Mouse (Mus musculus): Measurements from ENCODE around the gene Sf3b6. TPM values are rescaled to one million over a fixed set of nuclear protein-coding genes. Genes with fewer than 3 reads are reported as not detected.
"Not testable (repeated sequence)": the region's sequence is repeated elsewhere in the genome, so short reads cannot be mapped to it uniquely, and the experiment has no call there.

Sf3b6 gene
- polyA plus RNA-seq (2016; fragmentation: Nextera tagmentation; extraction: Ambion mirVana) = 296 and 314 TPM in 2 replicates

DNA sequence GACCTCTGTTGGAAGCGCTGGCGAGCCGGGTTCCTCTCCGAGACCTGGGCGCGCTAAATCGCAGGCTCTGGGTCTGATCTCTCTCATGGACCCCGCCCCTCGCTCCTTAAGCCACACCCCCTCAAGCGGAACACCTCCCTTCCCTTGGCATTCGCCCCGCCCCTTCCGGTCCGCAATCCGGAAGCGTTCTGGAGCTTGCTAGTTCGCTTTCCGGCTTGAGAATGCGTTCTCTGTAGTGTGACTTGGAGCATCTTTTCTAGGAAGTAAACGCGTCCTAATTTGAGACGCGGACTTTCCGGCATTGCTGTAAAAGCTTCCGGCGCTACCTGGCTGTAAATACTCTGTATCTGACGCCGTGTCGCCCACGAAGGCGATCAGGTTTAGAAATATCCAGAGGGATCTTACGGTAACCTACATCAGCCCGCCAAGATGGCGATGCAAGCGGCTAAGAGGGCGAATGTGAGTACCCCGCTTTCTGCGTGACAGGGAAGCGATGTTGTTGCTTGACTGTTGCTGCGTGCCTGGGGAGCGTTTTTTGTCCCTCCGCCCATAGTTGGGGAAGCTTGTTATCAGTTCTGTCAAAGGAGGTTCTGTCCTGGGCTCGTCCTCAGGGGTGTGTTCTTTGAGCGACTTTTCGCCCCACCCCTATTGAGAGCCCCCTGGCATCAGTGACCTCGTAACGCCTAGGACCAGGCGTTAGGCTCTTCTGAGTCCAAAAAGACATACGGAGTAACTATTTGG, at the start of gene Sf3b6:
TSS of gene Sf3b6 (plus strand) at position 184 of the 741 bp plus-strand sequence.
- peaks cover 9% of the 10 kb centered on the region for H3K4me1 ChIP-seq
- H3K9me3 ChIP-seq = no peaks in the 10 kb centered on the region
- ATAC-seq (ENCODE audit: insufficient number of reproducible peaks, insufficient read depth, low FRiP score, low TSS enrichment) = peak; percentile 96
- under 1% methylated on average over 49 of the region's 49 CpGs for WGBS
- H3K27me3 ChIP-seq = no peaks in the 10 kb centered on the region
- H3K4me2 ChIP-seq (replicated peaks) = peak within 1 kb of the TSS; percentile 87
- H3K4me3 ChIP-seq = peak within 1 kb of the TSS; percentile 90
- peak within 1 kb of the TSS; percentile 68 for H3K9ac ChIP-seq
- peaks cover 20% of the 10 kb centered on the region for H3K36me3 ChIP-seq
- peak within 1 kb of the TSS; percentile 85 for H3K27ac ChIP-seq

DNA sequence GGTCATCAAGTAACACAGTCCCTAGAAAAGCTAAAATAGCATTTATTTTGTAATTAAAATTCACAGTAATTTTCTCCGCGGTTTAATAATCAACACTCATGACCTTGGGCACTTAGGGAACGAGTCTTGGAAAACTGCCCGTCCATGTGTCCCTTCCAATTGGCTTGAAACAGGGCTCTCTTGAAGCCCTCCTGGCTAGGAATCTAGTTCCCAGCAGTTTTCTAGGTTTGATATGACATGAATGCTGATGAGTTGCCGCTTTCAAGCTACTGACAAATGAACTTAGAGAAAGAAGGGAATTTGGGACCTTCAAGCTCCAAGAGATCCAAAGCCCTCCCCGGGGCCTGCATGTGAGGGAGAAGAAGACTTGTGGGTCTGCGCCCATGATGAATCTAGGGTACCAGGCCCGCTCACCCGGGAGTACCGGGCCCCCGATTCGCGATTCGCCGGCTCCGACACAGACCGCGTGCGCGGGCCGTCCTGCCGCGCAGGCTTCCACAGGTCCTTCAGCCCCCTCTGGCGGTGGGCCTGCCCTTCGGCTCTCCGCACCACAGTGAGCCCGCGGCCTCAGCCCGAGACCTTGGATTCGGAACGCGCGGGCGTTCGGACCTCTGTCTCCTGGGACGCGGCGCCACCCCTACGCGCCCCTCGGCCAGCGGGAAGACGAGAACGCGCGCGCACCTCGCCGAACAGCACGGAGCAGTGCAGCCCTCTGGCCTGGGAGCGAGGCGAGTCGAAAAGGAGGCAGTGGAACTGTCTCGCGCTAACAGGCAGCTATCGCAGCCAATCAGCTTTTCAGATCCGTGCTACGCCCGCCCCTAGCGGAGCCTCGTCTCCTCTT, 48.6 kb upstream of the Sf3b6 start, which contains the start of the genes Pfn4 and Fam228b:
TSS of gene Pfn4 (plus strand) at position 531 of the 841 bp plus-strand sequence.
TSS of gene Fam228b (minus strand) at position 776 of the 841 bp plus-strand sequence.
- H3K9ac ChIP-seq = peak within 1 kb of the TSS; percentile 72
- H3K4me1 ChIP-seq = no peaks in the 10 kb centered on the region
- ATAC-seq (ENCODE audit: insufficient number of reproducible peaks, insufficient read depth, low FRiP score, low TSS enrichment) = peak; percentile 99
- H3K36me3 ChIP-seq = no peaks in the 10 kb centered on the region
- peak within 1 kb of the TSS; percentile 54 for H3K4me2 ChIP-seq (replicated peaks)
- peak within 1 kb of the TSS; percentile 62 for H3K4me3 ChIP-seq
- 3% methylated on average over 61 of the region's 61 CpGs for WGBS
- peak within 1 kb of the TSS; percentile 89 for H3K27ac ChIP-seq
- H3K9me3 ChIP-seq = no peaks in the 10 kb centered on the region
- H3K27me3 ChIP-seq = no peaks in the 10 kb centered on the region

DNA sequence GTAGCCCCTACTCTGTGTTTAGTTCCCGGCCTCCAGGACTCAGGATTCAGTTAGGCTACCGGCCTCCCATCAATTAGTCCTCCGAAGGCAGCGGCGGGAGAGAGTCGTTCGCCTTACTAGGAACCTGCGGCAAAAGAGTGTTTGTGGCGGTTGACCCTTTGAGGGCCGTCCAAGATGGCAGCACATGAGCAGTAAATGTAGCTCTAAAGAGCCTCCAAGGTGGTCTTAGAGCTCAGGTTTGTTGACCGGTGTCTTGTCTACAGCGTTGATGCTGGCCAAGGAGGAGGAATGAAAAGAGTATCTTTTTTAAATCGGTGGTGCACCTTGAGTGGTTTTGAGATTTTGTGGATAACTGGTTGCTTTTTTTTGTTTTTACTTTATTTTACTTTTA, 48.0 kb upstream of the Sf3b6 start:
- 20% methylated on average over 13 of the region's 13 CpGs for WGBS
- H3K4me3 ChIP-seq = peak overlapping the region; percentile 62

DNA sequence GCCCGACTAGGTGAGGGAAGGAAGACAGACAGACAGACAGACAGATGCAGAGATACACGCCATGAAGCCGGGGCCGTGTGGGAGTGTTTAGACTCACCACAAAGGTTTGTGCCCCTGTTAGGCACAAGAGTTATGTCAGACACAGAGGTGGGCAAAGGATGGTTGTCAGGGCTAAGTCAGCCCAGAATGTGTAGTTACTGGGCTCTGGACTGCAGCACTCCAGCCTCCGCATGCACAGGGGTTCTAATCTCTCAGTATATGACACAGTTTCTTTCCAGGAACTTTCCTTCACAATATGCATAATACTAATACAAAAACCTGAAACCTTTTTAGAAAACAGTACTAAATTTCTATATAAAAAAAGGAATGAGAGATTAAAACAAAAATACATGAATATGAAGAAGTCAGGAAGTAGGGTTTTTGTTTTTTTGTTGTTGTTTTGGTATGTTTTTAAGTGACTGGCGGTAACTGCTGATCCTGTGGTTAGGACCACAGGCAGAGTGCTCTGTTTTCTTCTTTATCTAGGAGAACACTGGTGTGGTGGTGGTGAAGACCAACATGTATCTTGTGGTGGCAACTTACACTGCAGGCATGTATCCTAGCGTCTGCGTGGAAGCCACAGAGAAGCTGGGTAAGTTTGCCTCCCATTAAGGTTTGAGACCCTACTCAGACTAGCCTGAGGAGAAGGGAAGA, 42.3 kb upstream of the Sf3b6 start:
- no peak overlapping the region for H3K4me2 ChIP-seq (replicated peaks)
- H3K27ac ChIP-seq = no peak overlapping the region
- H3K36me3 ChIP-seq = no peaks in the 10 kb centered on the region
- no peak overlapping the region for H3K4me3 ChIP-seq
- ATAC-seq (ENCODE audit: insufficient number of reproducible peaks, insufficient read depth, low FRiP score, low TSS enrichment) = no peak
- no peak overlapping the region for H3K9ac ChIP-seq
- 92% methylated on average over 8 of the region's 8 CpGs for WGBS
- no peaks in the 10 kb centered on the region for H3K4me1 ChIP-seq
- no peaks in the 10 kb centered on the region for H3K9me3 ChIP-seq
- H3K27me3 ChIP-seq = no peaks in the 10 kb centered on the region

More for the DNA sequence above, 48.0 kb upstream of the Sf3b6 start:
- ATAC-seq (ENCODE audit: insufficient number of reproducible peaks, insufficient read depth, low FRiP score, low TSS enrichment) = no peak
- Histone ChIP-seq H3K36me3 (no peaks in the 10 kb centered on the region), H3K4me2 (replicated peaks) (peak overlapping the region; percentile 54), H3K9me3 (no peaks in the 10 kb centered on the region), H3K27ac (peak overlapping the region; percentile 89), H3K9ac (peak overlapping the region; percentile 72), H3K27me3 (no peaks in the 10 kb centered on the region), H3K4me1 (no peaks in the 10 kb centered on the region)

DNA sequence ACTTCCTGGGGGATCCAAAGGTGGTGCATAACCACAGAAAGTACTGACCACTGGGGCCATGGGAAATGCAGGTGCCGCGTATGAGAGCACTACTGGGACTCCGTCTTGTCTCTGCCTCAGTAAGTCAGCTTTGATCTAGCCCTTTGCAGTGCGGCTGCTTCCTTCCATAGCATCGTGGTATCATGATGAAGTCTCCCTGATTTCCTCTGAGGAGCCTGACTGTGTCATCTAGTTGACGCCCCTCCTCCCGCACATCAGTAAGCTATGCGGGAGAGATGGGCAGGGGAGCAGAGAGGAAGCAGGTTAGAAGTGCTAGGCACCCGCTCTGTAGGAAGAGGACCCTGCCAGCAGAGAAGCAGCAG, 41.8 kb upstream of the Sf3b6 start:
- H3K4me3 ChIP-seq = no peak overlapping the region
- H3K4me2 ChIP-seq (replicated peaks) = no peak overlapping the region
- H3K27me3 ChIP-seq = no peaks in the 10 kb centered on the region
- WGBS = 78% methylated on average over 9 of the region's 9 CpGs
- no peak overlapping the region for H3K27ac ChIP-seq
- H3K4me1 ChIP-seq = no peaks in the 10 kb centered on the region
- H3K9ac ChIP-seq = no peak overlapping the region
- H3K9me3 ChIP-seq = no peaks in the 10 kb centered on the region
- no peaks in the 10 kb centered on the region for H3K36me3 ChIP-seq
- no peak for ATAC-seq (ENCODE audit: insufficient number of reproducible peaks, insufficient read depth, low FRiP score, low TSS enrichment)

DNA sequence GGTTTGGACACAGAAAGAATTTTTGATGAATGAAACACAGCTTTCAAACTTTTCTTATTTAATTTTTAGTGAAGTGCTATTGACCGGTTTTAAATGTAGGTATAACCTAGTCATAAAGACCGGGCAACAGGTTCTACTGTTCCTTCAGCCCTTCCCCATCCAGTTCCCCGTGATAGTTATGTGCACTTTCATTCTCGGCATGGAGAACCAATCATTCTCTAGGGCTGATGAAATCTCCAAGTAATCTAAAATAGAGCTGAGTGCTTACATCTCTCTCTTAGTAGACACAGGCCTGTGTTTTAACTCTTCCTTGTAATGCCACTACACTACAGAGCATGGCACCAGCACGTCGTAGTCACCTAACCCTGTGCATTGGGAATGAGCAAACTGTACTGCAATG, 39.6 kb upstream of the Sf3b6 start:
- Histone ChIP-seq H3K4me1 (no peaks in the 10 kb centered on the region), H3K9me3 (no peaks in the 10 kb centered on the region), H3K4me3 (no peak overlapping the region), H3K27me3 (no peaks in the 10 kb centered on the region), H3K36me3 (no peaks in the 10 kb centered on the region), H3K27ac (no peak overlapping the region), H3K4me2 (replicated peaks) (no peak overlapping the region), H3K9ac (no peak overlapping the region)
- ATAC-seq (ENCODE audit: insufficient number of reproducible peaks, insufficient read depth, low FRiP score, low TSS enrichment) = no peak
- whole genome bisulfite sequencing = 89% methylated on average over 6 of the region's 6 CpGs

DNA sequence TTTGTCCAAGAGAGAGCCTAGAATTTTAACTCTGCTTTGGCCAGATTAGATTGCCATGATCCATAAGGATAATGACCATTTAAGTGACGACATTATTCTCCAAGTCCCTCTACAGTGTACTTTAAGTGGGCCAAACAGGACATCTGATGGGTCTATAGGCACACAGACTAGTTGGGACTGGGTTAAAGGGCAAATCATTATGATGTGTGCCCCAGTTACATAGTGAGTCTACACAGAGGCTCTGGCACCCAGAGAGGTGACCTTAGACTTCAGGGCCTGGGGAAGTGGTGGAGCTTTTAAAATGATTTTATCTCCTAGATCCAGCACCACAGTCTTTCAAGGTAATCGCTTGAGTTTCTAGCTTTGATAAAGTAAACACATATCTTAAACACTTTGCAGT, 37.1 kb upstream of the Sf3b6 start:
- no peaks in the 10 kb centered on the region for H3K27me3 ChIP-seq
- H3K9me3 ChIP-seq = no peaks in the 10 kb centered on the region
- no peak for ATAC-seq (ENCODE audit: insufficient number of reproducible peaks, insufficient read depth, low FRiP score, low TSS enrichment)
- no peak overlapping the region for H3K27ac ChIP-seq
- WGBS = 62% methylated on average over 2 of the region's 2 CpGs
- H3K9ac ChIP-seq = no peak overlapping the region
- no peak overlapping the region for H3K4me3 ChIP-seq
- no peak overlapping the region for H3K4me2 ChIP-seq (replicated peaks)
- no peaks in the 10 kb centered on the region for H3K4me1 ChIP-seq
- H3K36me3 ChIP-seq = no peaks in the 10 kb centered on the region

DNA sequence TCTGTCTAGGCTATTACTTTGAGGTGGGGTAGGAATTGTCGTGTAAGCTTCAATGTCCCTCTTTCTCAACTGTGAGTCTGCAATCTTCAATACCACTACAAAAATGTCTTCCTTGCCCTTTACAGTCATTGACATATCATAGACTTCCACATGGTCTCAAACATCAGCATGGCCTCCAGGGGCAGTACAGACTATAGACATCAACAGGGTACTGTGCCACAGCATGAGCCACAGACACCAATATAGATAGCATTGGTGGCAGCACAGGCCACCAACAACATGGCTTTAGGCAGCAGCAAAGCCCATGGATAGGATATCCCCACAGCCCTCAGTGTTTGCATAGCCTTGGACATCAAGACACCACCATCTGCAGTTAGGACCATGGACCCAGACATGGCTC, 36.1 kb upstream of the Sf3b6 start:
- 100% methylated on average over 1 of the region's 1 CpGs for WGBS
- no peaks in the 10 kb centered on the region for H3K4me1 ChIP-seq
- H3K4me2 ChIP-seq (replicated peaks) = no peak overlapping the region

DNA sequence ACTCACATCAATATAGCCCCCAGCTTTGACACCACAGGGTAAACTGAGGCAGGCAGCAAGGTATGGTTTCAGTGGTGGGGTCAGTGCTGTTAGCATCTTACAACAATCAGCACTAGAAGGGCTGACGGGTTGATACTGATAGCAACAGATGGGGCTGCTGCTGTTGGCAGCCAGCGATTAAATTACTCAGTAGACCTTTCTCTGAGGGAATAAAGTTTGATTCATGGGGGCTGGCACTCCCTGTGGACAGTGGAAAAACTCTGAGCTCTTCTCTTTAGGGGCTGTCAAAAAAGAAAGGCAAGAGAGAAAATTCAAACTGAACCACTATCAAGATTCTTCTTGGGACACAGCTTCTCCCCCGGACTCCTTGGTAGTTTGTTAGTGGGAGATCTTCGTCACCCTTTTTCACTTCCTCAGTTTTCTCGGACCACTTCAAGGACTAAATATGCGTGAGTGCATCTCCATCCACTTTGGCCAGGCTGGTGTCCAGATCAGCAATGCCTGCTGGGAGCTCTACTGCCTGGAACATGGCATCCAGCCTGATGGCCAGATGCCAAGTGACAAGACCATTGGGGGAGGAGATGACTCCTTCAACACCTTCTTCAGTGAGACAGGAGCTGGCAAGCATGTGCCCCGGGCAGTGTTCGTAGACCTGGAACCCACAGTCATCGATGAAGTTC, 35.5 kb upstream of the Sf3b6 start:
- H3K9ac ChIP-seq; ATAC-seq (ENCODE audit: insufficient number of reproducible peaks, insufficient read depth, low FRiP score, low TSS enrichment); H3K36me3 ChIP-seq; H3K27ac ChIP-seq; H3K4me3 ChIP-seq; H3K4me2 ChIP-seq (replicated peaks); H3K27me3 ChIP-seq; H3K9me3 ChIP-seq; H3K4me1 ChIP-seq: not testable (repeated sequence)
- 93% methylated on average over 9 of the region's 9 CpGs for WGBS

More for the DNA sequence above, 36.1 kb upstream of the Sf3b6 start:
- no peaks in the 10 kb centered on the region for H3K9me3 ChIP-seq
- H3K9ac ChIP-seq = no peak overlapping the region
- no peak for ATAC-seq (ENCODE audit: insufficient number of reproducible peaks, insufficient read depth, low FRiP score, low TSS enrichment)
- H3K27ac ChIP-seq = no peak overlapping the region
- H3K27me3 ChIP-seq = no peaks in the 10 kb centered on the region
- no peaks in the 10 kb centered on the region for H3K36me3 ChIP-seq
- H3K4me3 ChIP-seq = no peak overlapping the region

DNA sequence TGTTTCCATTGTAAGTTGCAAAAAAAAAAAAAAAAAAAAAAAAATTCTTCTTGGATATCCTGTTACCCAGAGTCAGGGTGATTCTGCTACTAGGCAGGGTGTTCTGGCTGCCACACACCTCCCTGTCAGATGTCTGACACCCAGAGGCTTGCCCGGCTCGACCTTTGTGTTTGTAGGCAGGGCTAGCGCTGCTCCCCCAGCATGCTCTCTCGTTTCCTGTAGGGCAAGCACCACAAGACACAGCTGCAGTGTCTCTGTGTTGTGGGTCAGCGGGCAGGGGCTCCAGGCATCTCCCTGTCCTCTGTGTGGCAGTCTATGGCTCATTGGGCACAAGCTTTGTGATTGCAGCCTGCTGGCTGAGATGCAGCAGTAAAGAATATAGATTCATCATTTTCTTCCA, 33.7 kb upstream of the Sf3b6 start:
- WGBS = 51% methylated on average over 5 of the region's 5 CpGs
- no peaks in the 10 kb centered on the region for H3K4me1 ChIP-seq

DNA sequence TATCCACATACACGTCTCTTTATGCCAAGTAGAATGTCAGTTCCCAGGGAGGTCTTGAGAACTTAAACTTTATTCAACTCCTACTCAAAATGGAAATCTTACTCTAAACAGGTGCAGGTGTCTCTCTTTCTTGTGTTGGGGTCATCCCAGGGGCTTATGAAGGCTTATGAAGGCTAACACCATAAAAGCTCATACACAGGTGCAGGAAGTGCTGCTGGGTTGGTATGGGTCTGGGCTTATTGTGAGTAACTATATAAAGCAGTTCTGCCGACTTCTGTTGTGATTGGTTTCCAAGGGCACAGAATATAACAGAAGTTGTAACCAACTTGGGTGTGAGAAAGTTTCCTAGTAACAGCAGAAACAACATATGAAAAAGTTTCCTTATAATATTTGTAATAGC, 32.9 kb upstream of the Sf3b6 start:
- Histone ChIP-seq H3K27me3 (no peaks in the 10 kb centered on the region), H3K4me1 (no peaks in the 10 kb centered on the region), H3K9ac (no peak overlapping the region), H3K36me3 (no peaks in the 10 kb centered on the region), H3K9me3 (no peaks in the 10 kb centered on the region), H3K4me2 (replicated peaks) (no peak overlapping the region), H3K27ac (no peak overlapping the region), H3K4me3 (no peak overlapping the region)
- 71% methylated on average over 2 of the region's 2 CpGs for WGBS
- no peak for ATAC-seq (ENCODE audit: insufficient number of reproducible peaks, insufficient read depth, low FRiP score, low TSS enrichment)

More for the DNA sequence above, 33.7 kb upstream of the Sf3b6 start:
- Histone ChIP-seq H3K27me3 (no peaks in the 10 kb centered on the region), H3K9ac (no peak overlapping the region), H3K27ac (no peak overlapping the region), H3K4me3 (no peak overlapping the region), H3K36me3 (no peaks in the 10 kb centered on the region), H3K9me3 (no peaks in the 10 kb centered on the region), H3K4me2 (replicated peaks) (no peak overlapping the region)
- no peak for ATAC-seq (ENCODE audit: insufficient number of reproducible peaks, insufficient read depth, low FRiP score, low TSS enrichment)

All from embryonic facial prominence, embryonic 12.5 days (tissue).